Mouse (Mus musculus) limb, embryonic 11.5 days (tissue): ENCODE results near the gene Slc22a20. TPM values are rescaled to one million over a fixed set of nuclear protein-coding genes. Genes with fewer than 3 reads are reported as not detected.
A peak's percentile ranks its signal among the peaks of the same experiment; 100 is the strongest.

Source experiments
- ATAC-seq: fragments of 200-750 bp; cut with Nextera tagmentation; 2 replicates; pipeline ENCODE4 v1.8.0; 2017; ENCODE audit warnings: low read depth; ENCODE audit not compliant: insufficient number of reproducible peaks, low FRiP score, low TSS enrichment
- DNase-seq: peaks from one replicate; pipeline ENCODE4 v3.0.0-alpha.2; 2015; ENCODE audit warnings: low spot score
- H3K27ac ChIP-seq: fragments of 300-500 bp; sonication (generic); replicated peaks from 2 replicates; pipeline ENCODE4 v1.5.1; 2014; ENCODE audit warnings: low read depth, mild to moderate bottlenecking, low read length
- H3K27me3 ChIP-seq: fragments of 300-500 bp; sonication (generic); 2 replicates; pipeline ENCODE4 v1.6.1; 2014; ENCODE audit warnings: mild to moderate bottlenecking, low read length, mixed read lengths; ENCODE audit not compliant: control insufficient read depth, insufficient read depth
- H3K36me3 ChIP-seq: fragments of 300-500 bp; sonication (generic); 2 replicates; pipeline ENCODE4 v1.6.1; 2014; ENCODE audit warnings: mild to moderate bottlenecking, low read length, moderate library complexity, mixed read lengths; ENCODE audit not compliant: control insufficient read depth, insufficient read depth
- H3K4me1 ChIP-seq: fragments of 300-500 bp; sonication (generic); 2 replicates; pipeline ENCODE4 v1.6.1; 2014; ENCODE audit warnings: low read length, mixed read lengths; ENCODE audit not compliant: control insufficient read depth, insufficient read depth
- H3K4me2 ChIP-seq: fragments of 300-500 bp; sonication (generic); 2 replicates; pipeline ENCODE4 v1.6.1; 2014; ENCODE audit warnings: low read depth, mild to moderate bottlenecking, moderate library complexity; ENCODE audit not compliant: severe bottlenecking
- H3K4me3 ChIP-seq: fragments of 300-500 bp; sonication (generic); 2 replicates; pipeline ENCODE4 v1.5.1; 2014; ENCODE audit warnings: low read depth, low read length
- H3K9ac ChIP-seq: fragments of 300-500 bp; sonication (generic); 2 replicates; pipeline ENCODE4 v1.6.1; 2014; ENCODE audit warnings: mild to moderate bottlenecking, low read length
- H3K9me3 ChIP-seq: fragments of 300-500 bp; sonication (generic); 2 replicates; pipeline ENCODE4 v1.6.1; 2016; ENCODE audit warnings: low read length; ENCODE audit not compliant: control insufficient read depth
- WGBS: fragments of 180-500 bp; shearing (Covaris S2); extraction: QIAGEN DNeasy Blood & Tissue Kit; methylation state at CpG from one replicate; pipeline ENCODE4 v1.1.7; 2014; 5-methylcytosine and 5-hydroxymethylcytosine counted together
- polyA plus RNA-seq: library from polyadenylated mRNA; unstranded; fragments of >200 nt; fragmentation: Nextera tagmentation; extraction: Ambion mirVana; gene quantifications from 2 replicates; pipeline ENCODE4 v1.2.1, GENCODE M21; 2014

Gene Slc22a20
- polyA plus RNA-seq, 1 experiment from 2014 or later: not detected

GRCm38 (mm10) chr19:5998180-5998579 is 12.2 kb upstream of the Slc22a20 start:
- H3K4me3 ChIP-seq: no peak overlapping the region
- H3K4me1 ChIP-seq: no peaks in the 10 kb centered on the region
- H3K9ac ChIP-seq: no peak overlapping the region
- H3K27me3 ChIP-seq: no peaks in the 10 kb centered on the region
- ATAC-seq (no peak), DNase-seq (no peak)
- 86% methylated on average over 3 of the region's 3 CpGs for WGBS
- no peak overlapping the region for H3K4me2 ChIP-seq
- H3K9me3 ChIP-seq: no peaks in the 10 kb centered on the region
- H3K36me3 ChIP-seq: no peaks in the 10 kb centered on the region
- H3K27ac ChIP-seq: no peak overlapping the region

GRCm38 (mm10) chr19:5994711-5995110 is 8.8 kb upstream of the Slc22a20 start:
- H3K4me1 ChIP-seq: no peaks in the 10 kb centered on the region
- H3K9me3 ChIP-seq: no peaks in the 10 kb centered on the region
- DNase-seq: no peak
- H3K4me2 ChIP-seq: no peak overlapping the region
- ATAC-seq: no peak
- H3K4me3 ChIP-seq: no peak overlapping the region
- H3K27me3 ChIP-seq: no peaks in the 10 kb centered on the region
- H3K27ac ChIP-seq: no peak overlapping the region
- 86% methylated on average over 14 of the region's 14 CpGs for WGBS
- no peak overlapping the region for H3K9ac ChIP-seq
- H3K36me3 ChIP-seq: no peaks in the 10 kb centered on the region

- H3K27me3 ChIP-seq: no peaks in the 10 kb centered on the region
- H3K4me1 ChIP-seq: peaks cover 7% of the 10 kb centered on the region
- H3K27ac ChIP-seq: no peak overlapping the region
- 85% methylated on average over 7 of the region's 7 CpGs for WGBS
- no peaks in the 10 kb centered on the region for H3K36me3 ChIP-seq
- ATAC-seq (no peak), DNase-seq (no peak)
- H3K9ac ChIP-seq: no peak overlapping the region
- H3K4me3 ChIP-seq: no peak overlapping the region
- H3K9me3 ChIP-seq: no peaks in the 10 kb centered on the region
- H3K4me2 ChIP-seq: no peak overlapping the region
Observed at GRCm38 (mm10) chr19:5992012-5992411, 6.1 kb upstream of the Slc22a20 start.

GRCm38 (mm10) chr19:5991467-5991866 is 5.5 kb upstream of the Slc22a20 start:
- no peaks in the 10 kb centered on the region for H3K9me3 ChIP-seq
- no peak for DNase-seq
- H3K36me3 ChIP-seq: no peaks in the 10 kb centered on the region
- no peak for ATAC-seq
- H3K4me3 ChIP-seq: no peak overlapping the region
- no peak overlapping the region for H3K4me2 ChIP-seq
- no peaks in the 10 kb centered on the region for H3K27me3 ChIP-seq
- no peak overlapping the region for H3K27ac ChIP-seq
- H3K4me1 ChIP-seq: peaks cover 7% of the 10 kb centered on the region
- H3K9ac ChIP-seq: no peak overlapping the region
- 90% methylated on average over 7 of the region's 7 CpGs for WGBS

- H3K9ac ChIP-seq: no peak overlapping the region
- no peaks in the 10 kb centered on the region for H3K9me3 ChIP-seq
- no peak overlapping the region for H3K4me2 ChIP-seq
- ATAC-seq: no peak
- WGBS: 91% methylated on average over 1 of the region's 1 CpGs
- H3K27me3 ChIP-seq: no peaks in the 10 kb centered on the region
- no peak for DNase-seq
- no peak overlapping the region for H3K27ac ChIP-seq
- no peak overlapping the region for H3K4me3 ChIP-seq
- no peaks in the 10 kb centered on the region for H3K36me3 ChIP-seq
- H3K4me1 ChIP-seq: peaks cover 9% of the 10 kb centered on the region
Observed at GRCm38 (mm10) chr19:5990921-5991320, 5.0 kb upstream of the Slc22a20 start.

GRCm38 (mm10) chr19:5990033-5990432 is 4.1 kb upstream of the Slc22a20 start:
- H3K4me2 ChIP-seq: no peak overlapping the region
- 92% methylated on average over 12 of the region's 12 CpGs for WGBS
- no peaks in the 10 kb centered on the region for H3K9me3 ChIP-seq
- H3K9ac ChIP-seq: no peak overlapping the region
- no peaks in the 10 kb centered on the region for H3K27me3 ChIP-seq
- H3K4me1 ChIP-seq: peaks cover 12% of the 10 kb centered on the region
- H3K4me3 ChIP-seq: no peak overlapping the region
- ATAC-seq (no peak), DNase-seq (no peak)
- no peaks in the 10 kb centered on the region for H3K36me3 ChIP-seq
- no peak overlapping the region for H3K27ac ChIP-seq

GRCm38 (mm10) chr19:5989585-5989984 is 3.6 kb upstream of the Slc22a20 start:
- ATAC-seq (no peak), DNase-seq (no peak)
- H3K4me1 ChIP-seq: peaks cover 12% of the 10 kb centered on the region
- no peak overlapping the region for H3K4me3 ChIP-seq
- WGBS: 80% methylated on average over 6 of the region's 6 CpGs
- H3K9ac ChIP-seq: no peak overlapping the region
- no peak overlapping the region; the same call in 1 of the 2 replicates for H3K4me2 ChIP-seq
- H3K27ac ChIP-seq: no peak overlapping the region
- no peaks in the 10 kb centered on the region for H3K27me3 ChIP-seq
- no peaks in the 10 kb centered on the region for H3K36me3 ChIP-seq
- H3K9me3 ChIP-seq: no peaks in the 10 kb centered on the region

- Histone ChIP-seq H3K27me3 (no peaks in the 10 kb centered on the region), H3K4me2 (peak overlapping the region; percentile 27; the same call in 1 of the 2 replicates), H3K4me1 (peaks cover 12% of the 10 kb centered on the region), H3K9ac (peak overlapping the region; percentile 53), H3K27ac (peak overlapping the region; percentile 47; the same call in 1 of the 2 replicates), H3K4me3 (0 out of 2 replicates have a peak overlapping the region, but pooled peaks have one; percentile 8), H3K9me3 (no peaks in the 10 kb centered on the region), H3K36me3 (no peaks in the 10 kb centered on the region)
- DNase-seq: peak; percentile 85
- 11% methylated on average over 13 of the region's 13 CpGs for WGBS
- ATAC-seq: 0 out of 2 replicates have a peak, but pooled peaks have one; percentile 49
Observed at GRCm38 (mm10) chr19:5988815-5989452, 3.0 kb upstream of the Slc22a20 start.
